Mouse (Mus musculus) limb, embryonic 13.5 days (tissue): ENCODE measurements at regions not wholly inside any gene's neighbourhood (a gene's known extent, or its start where the extent isn't known, plus 50 kb on each side); places are given as distances from the start of the nearest gene placed in this dataset.

Source experiments
- ATAC-seq: fragments of 200-750 bp; cut with Nextera tagmentation; 2 replicates; pipeline ENCODE4 v1.8.0; 2017; ENCODE audit warnings: low read depth, moderate number of reproducible peaks, moderate TSS enrichment; ENCODE audit not compliant: low FRiP score
- H3K27ac ChIP-seq: fragments of 300-500 bp; sonication (generic); 2 replicates; pipeline ENCODE4 v1.5.1; 2015; ENCODE audit warnings: inconsistent platforms, mild to moderate bottlenecking, moderate library complexity
- H3K27me3 ChIP-seq: fragments of 300-500 bp; sonication (generic); 2 replicates; pipeline ENCODE4 v1.6.1; 2015; ENCODE audit warnings: mild to moderate bottlenecking, inconsistent platforms
- H3K36me3 ChIP-seq: fragments of 300-500 bp; sonication (generic); 2 replicates; pipeline ENCODE4 v1.6.1; 2015; ENCODE audit warnings: inconsistent platforms, mild to moderate bottlenecking, moderate library complexity
- H3K4me1 ChIP-seq: fragments of 300-500 bp; sonication (generic); 2 replicates; pipeline ENCODE4 v1.6.1; 2015; ENCODE audit warnings: inconsistent platforms
- H3K4me2 ChIP-seq: fragments of 300-500 bp; sonication (generic); replicated peaks from 2 replicates; pipeline ENCODE4 v1.6.1; 2015; ENCODE audit warnings: inconsistent platforms, mild to moderate bottlenecking, moderate library complexity
- H3K4me3 ChIP-seq: fragments of 300-500 bp; sonication (generic); 2 replicates; pipeline ENCODE4 v1.5.1; 2015; ENCODE audit warnings: moderate library complexity, mild to moderate bottlenecking, inconsistent platforms
- H3K9ac ChIP-seq: fragments of 300-500 bp; sonication (generic); 2 replicates; pipeline ENCODE4 v1.6.1; 2015; ENCODE audit warnings: mild to moderate bottlenecking, inconsistent platforms
- H3K9me3 ChIP-seq: fragments of 300-500 bp; sonication (generic); 2 replicates; pipeline ENCODE4 v1.6.1; 2016; ENCODE audit warnings: inconsistent platforms
- WGBS: fragments of 180-500 bp; shearing (Covaris S2); methylation state at CpG from one replicate; pipeline ENCODE4 v1.1.7; 2015; 5-methylcytosine and 5-hydroxymethylcytosine counted together

- H3K36me3 ChIP-seq = no peaks in the 10 kb centered on the region
- ATAC-seq = no peak
- no peaks in the 10 kb centered on the region for H3K4me1 ChIP-seq
- H3K27ac ChIP-seq = no peak overlapping the region
- H3K9ac ChIP-seq = no peak overlapping the region
- H3K9me3 ChIP-seq = no peaks in the 10 kb centered on the region
- H3K27me3 ChIP-seq = no peaks in the 10 kb centered on the region
- H3K4me2 ChIP-seq = no peak overlapping the region
- 89% methylated on average over 14 of the region's 14 CpGs for WGBS
- no peak overlapping the region for H3K4me3 ChIP-seq
These were observed 246.3 kb downstream of the Ikzf2 start for GRCm38 (mm10) chr1:69440564-69441334.

- Histone ChIP-seq H3K4me3 (no peak overlapping the region), H3K4me1 (no peaks in the 10 kb centered on the region), H3K27ac (no peak overlapping the region), H3K9ac (no peak overlapping the region), H3K27me3 (no peaks in the 10 kb centered on the region), H3K9me3 (no peaks in the 10 kb centered on the region), H3K4me2 (no peak overlapping the region), H3K36me3 (no peaks in the 10 kb centered on the region)
- no peak for ATAC-seq
- 86% methylated on average over 8 of the region's 8 CpGs for WGBS
These were observed 250.0 kb downstream of the Ikzf2 start for GRCm38 (mm10) chr1:69437042-69437441.

GRCm38 (mm10) chr1:69433655-69434357 lies 253.2 kb downstream of the Ikzf2 start:
- no peak for ATAC-seq
- Histone ChIP-seq H3K27me3 (no peaks in the 10 kb centered on the region), H3K4me3 (no peak overlapping the region), H3K36me3 (no peaks in the 10 kb centered on the region), H3K4me2 (no peak overlapping the region), H3K9me3 (no peaks in the 10 kb centered on the region), H3K27ac (no peak overlapping the region), H3K4me1 (no peaks in the 10 kb centered on the region), H3K9ac (no peak overlapping the region)
- WGBS = 50% methylated on average over 8 of the region's 8 CpGs

GRCm38 (mm10) chr1:69430683-69431407 lies 256.2 kb downstream of the Ikzf2 start:
- WGBS = 51% methylated on average over 8 of the region's 8 CpGs

GRCm38 (mm10) chr1:69429632-69430031 lies 257.4 kb downstream of the Ikzf2 start:
- H3K4me1 ChIP-seq = no peaks in the 10 kb centered on the region
- H3K4me2 ChIP-seq = no peak overlapping the region
- no peaks in the 10 kb centered on the region for H3K9me3 ChIP-seq
- H3K36me3 ChIP-seq = no peaks in the 10 kb centered on the region
- 71% methylated on average over 5 of the region's 5 CpGs for WGBS
- no peaks in the 10 kb centered on the region for H3K27me3 ChIP-seq
- H3K9ac ChIP-seq = no peak overlapping the region
- H3K27ac ChIP-seq = no peak overlapping the region
- ATAC-seq = no peak
- no peak overlapping the region for H3K4me3 ChIP-seq

More at GRCm38 (mm10) chr1:69430683-69431407, 256.2 kb downstream of the Ikzf2 start:
- Histone ChIP-seq H3K4me1 (no peaks in the 10 kb centered on the region), H3K4me2 (no peak overlapping the region), H3K9ac (no peak overlapping the region), H3K4me3 (no peak overlapping the region), H3K36me3 (no peaks in the 10 kb centered on the region), H3K27me3 (no peaks in the 10 kb centered on the region), H3K9me3 (no peaks in the 10 kb centered on the region), H3K27ac (no peak overlapping the region)
- no peak for ATAC-seq

- Histone ChIP-seq H3K9ac (no peak overlapping the region), H3K4me2 (no peak overlapping the region), H3K27me3 (no peaks in the 10 kb centered on the region), H3K27ac (no peak overlapping the region), H3K9me3 (peaks cover 11% of the 10 kb centered on the region), H3K4me1 (no peaks in the 10 kb centered on the region), H3K4me3 (no peak overlapping the region), H3K36me3 (no peaks in the 10 kb centered on the region)
- no peak for ATAC-seq
- WGBS = 83% methylated on average over 2 of the region's 2 CpGs
These were observed 289.4 kb downstream of the Ikzf2 start for GRCm38 (mm10) chr1:69397676-69398075.

GRCm38 (mm10) chr1:69382374-69382773 lies 274.5 kb upstream of the Erbb4 start:
- no peak overlapping the region for H3K4me3 ChIP-seq
- no peaks in the 10 kb centered on the region for H3K4me1 ChIP-seq
- ATAC-seq = no peak
- H3K27me3 ChIP-seq = no peaks in the 10 kb centered on the region
- no peak overlapping the region for H3K9ac ChIP-seq
- WGBS = 91% methylated on average over 1 of the region's 1 CpGs
- no peaks in the 10 kb centered on the region for H3K36me3 ChIP-seq
- peaks cover 6% of the 10 kb centered on the region for H3K9me3 ChIP-seq
- H3K27ac ChIP-seq = no peak overlapping the region
- H3K4me2 ChIP-seq = no peak overlapping the region

GRCm38 (mm10) chr1:69379741-69380140 lies 271.9 kb upstream of the Erbb4 start:
- Histone ChIP-seq H3K27me3 (no peaks in the 10 kb centered on the region), H3K4me1 (no peaks in the 10 kb centered on the region), H3K9ac (no peak overlapping the region), H3K9me3 (peaks cover 13% of the 10 kb centered on the region), H3K4me3 (no peak overlapping the region), H3K27ac (no peak overlapping the region), H3K4me2 (no peak overlapping the region), H3K36me3 (no peaks in the 10 kb centered on the region)
- WGBS = 73% methylated on average over 7 of the region's 7 CpGs
- ATAC-seq = no peak

- Histone ChIP-seq H3K4me3 (no peak overlapping the region), H3K9ac (no peak overlapping the region), H3K27me3 (no peaks in the 10 kb centered on the region), H3K9me3 (peaks cover 13% of the 10 kb centered on the region), H3K4me1 (no peaks in the 10 kb centered on the region), H3K4me2 (no peak overlapping the region), H3K36me3 (no peaks in the 10 kb centered on the region), H3K27ac (no peak overlapping the region)
- WGBS = 95% methylated on average over 46 of the region's 46 CpGs
- ATAC-seq = no peak
These were observed 269.3 kb upstream of the Erbb4 start for GRCm38 (mm10) chr1:69376923-69377706.

GRCm38 (mm10) chr1:69375246-69375645 lies 267.4 kb upstream of the Erbb4 start:
- 41% methylated on average over 1 of the region's 1 CpGs for WGBS
- Histone ChIP-seq H3K9ac (no peak overlapping the region), H3K36me3 (no peaks in the 10 kb centered on the region), H3K27ac (no peak overlapping the region), H3K4me1 (no peaks in the 10 kb centered on the region), H3K9me3 (peaks cover 13% of the 10 kb centered on the region), H3K27me3 (no peaks in the 10 kb centered on the region), H3K4me3 (no peak overlapping the region), H3K4me2 (no peak overlapping the region)
- no peak for ATAC-seq

- Histone ChIP-seq H3K27ac (no peak overlapping the region), H3K36me3 (no peaks in the 10 kb centered on the region), H3K9ac (no peak overlapping the region), H3K4me2 (no peak overlapping the region), H3K4me3 (no peak overlapping the region), H3K9me3 (no peaks in the 10 kb centered on the region), H3K4me1 (no peaks in the 10 kb centered on the region), H3K27me3 (no peaks in the 10 kb centered on the region)
- ATAC-seq = no peak
- WGBS = 84% methylated on average over 2 of the region's 2 CpGs
These were observed 262.2 kb upstream of the Erbb4 start for GRCm38 (mm10) chr1:69370078-69370477.

- H3K4me1 ChIP-seq = no peaks in the 10 kb centered on the region
- no peaks in the 10 kb centered on the region for H3K27me3 ChIP-seq
- no peak overlapping the region for H3K27ac ChIP-seq
- H3K36me3 ChIP-seq = no peaks in the 10 kb centered on the region
- H3K9me3 ChIP-seq = peaks cover 6% of the 10 kb centered on the region; the same call in 1 of the 2 replicates
- H3K4me2 ChIP-seq = no peak overlapping the region
- H3K9ac ChIP-seq = no peak overlapping the region
- WGBS = 73% methylated on average over 1 of the region's 1 CpGs
- no peak overlapping the region for H3K4me3 ChIP-seq
- ATAC-seq = no peak
These were observed 259.7 kb upstream of the Erbb4 start for GRCm38 (mm10) chr1:69367531-69367930.
